Mouse (Mus musculus) adrenal gland, adult 8-10 months (tissue): ENCODE measurements around the gene Otos. TPM values are rescaled to one million over a fixed set of nuclear protein-coding genes. Genes with fewer than 3 reads are reported as not detected.

Experiments
- DNase-seq: peaks from one replicate; pipeline ENCODE4 v3.0.0; 2022
- total RNA-seq, 4 experiments: library from RNA; stranded (reverse); gene quantifications; 2 replicates each; pipeline ENCODE4 v1.2.4; 2022

The Otos gene
- total RNA-seq, 4 experiments from 2014 or later: 0.56 TPM; not detected in 3

DNA sequence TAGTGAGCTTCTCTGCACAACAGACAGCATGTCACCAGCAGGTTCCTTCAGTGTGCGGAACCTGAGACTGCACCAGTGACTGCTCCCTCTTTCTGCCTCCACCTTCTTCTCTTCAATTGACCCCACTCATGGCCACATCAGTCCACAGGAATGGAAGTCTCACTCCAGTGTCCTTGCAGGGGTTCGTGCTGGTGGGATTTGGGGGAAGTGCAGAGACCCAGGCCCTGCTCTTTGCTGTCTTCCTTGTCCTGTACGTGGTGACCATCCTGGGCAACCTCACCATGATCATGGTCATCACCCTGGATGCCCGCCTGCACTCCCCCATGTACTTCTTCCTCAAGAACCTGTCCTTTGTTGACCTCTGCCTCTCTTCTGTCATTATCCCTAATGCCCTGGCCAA lies 40.9 kb downstream of the Otos start:
- DNase-seq: no peak

- no peak for DNase-seq
Measured at GRCm38 (mm10) chr1:92605482-92605881, 43.2 kb downstream of the Otos start, which contains the start of gene Olfr1410. TSS of gene Olfr1410 (plus strand) at chr1:92605782.

DNA sequence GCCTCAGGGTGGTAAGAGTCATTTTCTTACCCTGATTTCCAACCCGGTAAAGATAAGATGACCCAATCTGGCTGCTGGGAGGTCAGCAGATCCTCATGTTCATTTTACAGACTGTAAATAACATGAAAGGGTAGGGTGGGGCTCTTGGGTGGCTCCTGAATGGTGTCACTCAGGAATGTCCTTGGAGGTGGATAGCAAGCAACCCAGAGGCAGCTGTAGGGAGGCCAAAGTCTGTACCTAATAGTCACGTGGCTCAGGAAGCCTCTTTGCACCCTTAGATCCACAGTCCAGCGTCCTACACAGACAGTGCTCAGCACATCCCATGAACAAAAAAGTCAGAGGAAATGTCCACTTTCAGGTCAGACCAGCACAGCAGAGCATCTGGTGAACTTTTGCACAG lies 52.6 kb downstream of the Otos start:
- no peak for DNase-seq

Other genes with a start within 250 kb of the Otos start
- 100 to 1,000 TPM; 209 to 284 (median 255) TPM for gene Ndufa10, start 175.0 kb downstream of the Otos start, total RNA-seq
- gene Olfr1416, start 163.7 kb downstream of the Otos start, total RNA-seq: not detected
- under 1 TPM in 1 of 4 experiments, not detected in 3; 0.12 TPM for gene Olfr1415, start 152.7 kb downstream of the Otos start, total RNA-seq
- under 1 TPM in 2 of 4 experiments, not detected in 2; 0.06 to 0.07 TPM for gene Olfr1414, start 130.2 kb downstream of the Otos start, total RNA-seq
- not detected for gene Olfr1413, start 77.5 kb downstream of the Otos start, total RNA-seq
- not detected for gene Olfr1412, start 63.1 kb downstream of the Otos start, total RNA-seq
- not detected for gene Olfr1411, start 54.4 kb downstream of the Otos start, total RNA-seq
- not detected for gene Olfr1410, start 43.1 kb downstream of the Otos start, total RNA-seq
- gene Olfr12, start 31.1 kb downstream of the Otos start, total RNA-seq: not detected
- 100 to 1,000 TPM; 279 to 327 (median 313) TPM for gene Cops9, start 6.9 kb downstream of the Otos start, total RNA-seq
- 10 to 100 TPM; 66.2 to 86.0 (median 72.4) TPM for gene Gpc1, start 182.8 kb upstream of the Otos start, total RNA-seq